Mouse (Mus musculus) CH12.LX (cell line): Measurements from ENCODE around the gene Nlgn1.

Source experiments
- CTCF ChIP-seq, 2 experiments: IDR thresholded peaks in 1 of 2; conservative IDR thresholded peaks in 1 of 2; 2 replicates each; pipeline ENCODE4 v1.5.1; 2011 to 2012; ENCODE audit warnings: low read depth in 2 of 2, low read length in 2 of 2, improper control_type of control experiment in 1 of 2, inconsistent platforms in 1 of 2, mild to moderate bottlenecking in 1 of 2, moderate library complexity in 1 of 2
- MAX ChIP-seq: IDR thresholded peaks from 2 replicates; pipeline ENCODE4 v1.6.1; 2011; ENCODE audit warnings: low read length, improper control_type of control experiment
- NRF1 ChIP-seq: IDR thresholded peaks from 2 replicates; pipeline ENCODE4 v1.6.1; 2014; ENCODE audit warnings: low read depth, mild to moderate bottlenecking, inconsistent platforms, low read length, improper control_type of control experiment, moderate library complexity
- POLR2A ChIP-seq: IDR thresholded peaks from 2 replicates; pipeline ENCODE4 v1.6.1; 2011; ENCODE audit warnings: low read depth, mild to moderate bottlenecking, improper control_type of control experiment, low read length
- UBTF ChIP-seq: IDR thresholded peaks from 2 replicates; pipeline ENCODE4 v1.6.1; 2012; ENCODE audit warnings: low read depth, mild to moderate bottlenecking, inconsistent platforms, low read length, improper control_type of control experiment, moderate library complexity
- USF1 ChIP-seq: IDR thresholded peaks from 2 replicates; pipeline ENCODE4 v1.6.1; 2014; ENCODE audit warnings: low read depth, mild to moderate bottlenecking, inconsistent platforms, low read length, improper control_type of control experiment
- USF2 ChIP-seq: conservative IDR thresholded peaks from 2 replicates; pipeline ENCODE4 v1.6.1; 2011; ENCODE audit warnings: low read depth, low read length, improper control_type of control experiment
- ZNF384 ChIP-seq: IDR thresholded peaks from 2 replicates; pipeline ENCODE4 v1.6.1; 2012; ENCODE audit warnings: low read depth, low read length, improper control_type of control experiment, inconsistent platforms

GRCm38 (mm10) chr3:26102271-26102670 is 230.0 kb downstream of the Nlgn1 start:
- TF ChIP-seq CTCF (conservative IDR thresholded peaks at IDR 0.05 in 1 of 2, IDR thresholded peaks at IDR 0.05 in 1 of 2; ENCODE audit: low read depth in 2 of 2, low read length in 2 of 2) (no peak), USF1 (no peak), USF2 (no peak), ZNF384 (no peak), NRF1 (no peak), UBTF (no peak), POLR2A (no peak), MAX (no peak)
